ENCODE assay signal across 18 mouse cellular contexts in genomic region chr5:106083786-106084185, GRCm38 (mm10).
"Had no signal": no experiment of that assay in that cellular context is flagged by ENCODE, and none has a peak within 500 bp of the region (broad histone marks: within the 10 kb centered on the region; RNA-seq: fewer than 3 reads in every experiment).

No protein-coding gene starts in this region.

- H3K27me3 ChIP-seq: midbrain, embryonic 12.5 days; neural tube, embryonic 15.5 days had no signal

- H3K4me3 ChIP-seq: midbrain, embryonic 12.5 days; myocyte; neural tube, embryonic 13.5 days; neural tube, embryonic 15.5 days had no signal

- H3K27ac ChIP-seq: midbrain, embryonic 12.5 days; neural tube, embryonic 13.5 days; neural tube, embryonic 15.5 days had no signal

- DNase-seq: lung, adult 18-20 months; lung, embryonic 14.5 days; lung, postnatal 10 days; lung, postnatal 4 days; midbrain, embryonic 14.5 days; retina, postnatal 1 day; right cerebral cortex, adult 18-20 months; right cerebral cortex, postnatal 25 days; right cerebral cortex, postnatal 4 days; spleen, adult 18-20 months; thymus, adult 18-20 months; thymus, postnatal 14 days; thymus, postnatal 36 days had no signal

- H3K4me2 ChIP-seq: lung, embryonic 14.5 days; midbrain, embryonic 12.5 days; neural tube, embryonic 13.5 days; neural tube, embryonic 15.5 days had no signal

- ATAC-seq: midbrain, embryonic 16.5 days had no signal

- H3K9me3 ChIP-seq: neural tube, embryonic 15.5 days had no signal

- H3K9ac ChIP-seq: lung, embryonic 14.5 days; midbrain, embryonic 12.5 days; neural tube, embryonic 13.5 days; neural tube, embryonic 15.5 days had no signal

- H3K4me1 ChIP-seq: midbrain, embryonic 12.5 days; neural tube, embryonic 13.5 days; neural tube, embryonic 15.5 days had no signal

- H3K36me3 ChIP-seq: midbrain, embryonic 12.5 days; neural tube, embryonic 13.5 days; neural tube, embryonic 15.5 days had no signal
